Comparison of ENCODE assay signal across 8 mouse cellular contexts in the genomic region with DNA sequence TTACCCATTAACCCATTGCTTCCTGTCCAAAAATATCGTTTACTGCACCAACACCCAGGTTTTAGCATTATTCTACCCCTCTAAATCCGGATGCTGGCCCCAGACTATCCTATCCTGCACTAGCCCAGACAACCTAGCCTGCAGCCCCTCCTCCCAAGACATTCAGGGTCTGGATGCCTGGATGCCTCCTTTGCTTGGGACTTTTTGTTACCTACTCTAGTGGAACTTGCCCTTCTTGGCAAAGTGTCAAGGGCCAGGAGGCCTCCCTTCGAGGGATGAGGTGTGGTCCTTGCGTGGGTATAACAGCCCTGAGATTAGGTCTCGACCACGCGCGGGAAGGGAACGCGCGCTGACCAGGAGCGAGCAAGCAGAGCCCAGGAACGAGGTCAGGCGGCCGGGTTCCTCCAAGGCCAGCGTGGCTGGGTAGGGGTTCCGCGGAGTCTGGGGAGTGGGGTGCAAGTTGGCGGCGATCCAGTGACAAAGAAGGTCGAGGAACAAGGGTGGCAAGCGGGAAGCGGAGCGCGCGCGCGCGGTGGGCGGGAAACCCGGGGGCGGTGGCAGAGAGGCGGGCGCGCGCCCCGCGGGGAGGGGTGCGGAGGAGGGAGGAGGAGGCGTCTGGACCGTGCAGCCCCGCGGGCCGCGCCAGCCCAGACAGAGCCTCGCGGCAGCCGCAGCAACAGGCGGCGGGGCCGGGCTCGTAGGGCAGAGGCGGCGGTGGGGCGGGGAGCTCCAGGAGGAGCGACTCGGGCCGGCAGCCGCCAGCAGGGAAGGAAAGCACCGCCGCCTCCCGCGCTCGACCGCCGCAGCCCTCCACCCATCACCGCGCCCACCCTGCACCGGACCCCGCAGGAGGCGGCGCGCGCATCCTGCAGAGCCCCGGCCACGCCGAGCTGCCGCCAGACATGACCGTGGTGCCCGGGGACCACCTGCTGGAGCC. TPM values are rescaled to one million over a fixed set of nuclear protein-coding genes. Genes with fewer than 3 reads are reported as not detected.
DNase-seq lines count a peak whose midpoint lies in the region; ATAC-seq and TF ChIP-seq lines count a peak whose summit lies in the region.

Kcna3 (plus strand) TSS at position 649 of the 937 bp plus-strand sequence.

- under 1% methylated on average over 46 of the region's 80 CpGs for WGBS in intestine, embryonic 14.5 days
- WGBS in limb, embryonic 12.5 days = 2% methylated on average over 51 of the region's 80 CpGs
- under 1% methylated on average over 57 of the region's 80 CpGs for WGBS in midbrain, embryonic 13.5 days

- TF ChIP-seq CTCF in cortical plate, adult 2 months (IDR thresholded peaks at IDR 0.05; ENCODE audit: extremely low read depth, insufficient read depth, low read length) = no peak

- H3K9ac ChIP-seq in intestine, embryonic 14.5 days (ENCODE audit: low read length) = peak within 1 kb of the TSS; percentile 57
- peak within 1 kb of the TSS; percentile 86 for H3K9ac ChIP-seq in limb, embryonic 12.5 days (replicated peaks)
- H3K9ac ChIP-seq in midbrain, embryonic 13.5 days (replicated peaks) = peak within 1 kb of the TSS; percentile 88

- no peak for TF ChIP-seq POLR2A in cortical plate, adult 2 months (IDR thresholded peaks at IDR 0.05; ENCODE audit: extremely low read depth, insufficient read depth, low read length)

- H3K27ac ChIP-seq in cortical plate, adult 2 months (ENCODE audit: insufficient read depth, low read length) = peak within 1 kb of the TSS; percentile 78
- H3K27ac ChIP-seq in intestine, embryonic 14.5 days (ENCODE audit: low read depth) = no peak within 1 kb of the TSS
- peak within 1 kb of the TSS; percentile 80 for H3K27ac ChIP-seq in limb, embryonic 12.5 days
- H3K27ac ChIP-seq in midbrain, embryonic 13.5 days = peak within 1 kb of the TSS; percentile 86

- peak within 1 kb of the TSS; percentile 93 for H3K4me2 ChIP-seq in intestine, embryonic 14.5 days (ENCODE audit: low read length)
- peak within 1 kb of the TSS; percentile 90 for H3K4me2 ChIP-seq in limb, embryonic 12.5 days
- peak within 1 kb of the TSS; percentile 83 for H3K4me2 ChIP-seq in midbrain, embryonic 13.5 days (replicated peaks)

- DNase-seq in adrenal gland, adult 2 months = peak; percentile 79
- peak; percentile 68 for DNase-seq in gastrocnemius, postnatal 25 days
- peak; percentile 84 for DNase-seq in intestine, embryonic 14.5 days (ENCODE audit: low spot score)
- peak; percentile 27 for DNase-seq in spleen, adult 12 weeks (ENCODE audit: low spot score)

- peak; percentile 94 for ATAC-seq in intestine, embryonic 14.5 days (replicated peaks; ENCODE audit: low FRiP score, low TSS enrichment, low read depth)
- ATAC-seq in limb, embryonic 12.5 days (ENCODE audit: insufficient number of reproducible peaks, insufficient read depth, low FRiP score, low TSS enrichment, low read depth) = peak; percentile 97
- ATAC-seq in midbrain, embryonic 13.5 days = peak; percentile 96
- no peak for ATAC-seq in erythroid progenitor cell, adult 5-6 weeks (replicated peaks; ENCODE audit: low FRiP score, poor library complexity, severe bottlenecking)

- peaks cover 17% of the 10 kb centered on the region for H3K27me3 ChIP-seq in intestine, embryonic 14.5 days (replicated peaks; ENCODE audit: control insufficient read depth, insufficient read depth, low read length)
- peaks cover 14% of the 10 kb centered on the region for H3K27me3 ChIP-seq in limb, embryonic 12.5 days
- no peaks in the 10 kb centered on the region for H3K27me3 ChIP-seq in midbrain, embryonic 13.5 days

- no peaks in the 10 kb centered on the region for H3K36me3 ChIP-seq in intestine, embryonic 14.5 days (ENCODE audit: control insufficient read depth, insufficient read depth, low read length)
- no peaks in the 10 kb centered on the region for H3K36me3 ChIP-seq in limb, embryonic 12.5 days
- H3K36me3 ChIP-seq in midbrain, embryonic 13.5 days = no peaks in the 10 kb centered on the region

- no peaks in the 10 kb centered on the region for H3K9me3 ChIP-seq in intestine, embryonic 14.5 days (ENCODE audit: control insufficient read depth, low read length)
- H3K9me3 ChIP-seq in limb, embryonic 12.5 days = no peaks in the 10 kb centered on the region
- H3K9me3 ChIP-seq in midbrain, embryonic 13.5 days = no peaks in the 10 kb centered on the region

- peak within 1 kb of the TSS; percentile 75 for H3K4me3 ChIP-seq in cortical plate, adult 2 months (ENCODE audit: insufficient read depth, low read length)
- peak within 1 kb of the TSS; percentile 58 for H3K4me3 ChIP-seq in intestine, embryonic 14.5 days (ENCODE audit: low read depth, low read length)
- peak within 1 kb of the TSS; percentile 78 for H3K4me3 ChIP-seq in limb, embryonic 12.5 days (replicated peaks)
- H3K4me3 ChIP-seq in midbrain, embryonic 13.5 days (replicated peaks) = peak within 1 kb of the TSS; percentile 76

- H3K4me1 ChIP-seq in cortical plate, adult 2 months (ENCODE audit: control insufficient read depth, insufficient read depth, low read length) = no peaks in the 10 kb centered on the region; the same call in 1 of the 2 replicates
- no peaks in the 10 kb centered on the region for H3K4me1 ChIP-seq in intestine, embryonic 14.5 days (replicated peaks; ENCODE audit: control insufficient read depth, insufficient read depth, low read length)
- H3K4me1 ChIP-seq in limb, embryonic 12.5 days (replicated peaks) = peaks cover 8% of the 10 kb centered on the region
- peaks cover 58% of the 10 kb centered on the region for H3K4me1 ChIP-seq in midbrain, embryonic 13.5 days (replicated peaks)

RNA-seq across cellular contexts. Expression of gene Kcna3, which starts in this region (rescaled TPM):
- 1 to 10 TPM in 1 of 2 experiments, under 1 TPM in 1; 0.78 to 1.0 TPM for total RNA-seq in adrenal gland, adult 2 months (2021)
- 1.1 and 1.3 TPM in 2 replicates for polyA plus RNA-seq in adrenal gland, adult 2 months (2012; rRNA removed)
- polyA plus RNA-seq in cortical plate, adult 2 months (2012; rRNA removed) = 5.6 and 6.6 TPM in 2 replicates
- total RNA-seq in gastrocnemius, postnatal 25 days (2021) = not detected
- polyA plus RNA-seq in intestine, embryonic 14.5 days (2014; fragmentation: Nextera tagmentation; extraction: Ambion mirVana) = 1.4 and 1.7 TPM in 2 replicates
- polyA plus RNA-seq in limb, embryonic 12.5 days (2016; fragmentation: Nextera tagmentation; extraction: Ambion mirVana) = 2.9 and 3.0 TPM in 2 replicates
- polyA plus RNA-seq in midbrain, embryonic 13.5 days (2015; fragmentation: Nextera tagmentation; extraction: Ambion mirVana) = 10.1 and 12.5 TPM in 2 replicates
- total RNA-seq in erythroid progenitor cell, adult 5-6 weeks (2015; ENCODE audit: low replicate concordance) = 7.5 TPM in 1 of 2 replicates, not detected in the other
- not detected in 2 replicates for total RNA-seq in erythroid progenitor cell, adult 5-6 weeks (2017; ENCODE audit: low replicate concordance)

Comparison
In these comparisons a context has a peak if more than half of its experiments do, and no peak if none do; other contexts are left out.
1. Peak in DNase-seq in gastrocnemius, postnatal 25 days; RNA of the gene not detected or under 1 TPM.
2. DNase-seq: peak in every context shown above with its lines; median percentile 84 in intestine, embryonic 14.5 days; 79 in adrenal gland, adult 2 months; 68 in gastrocnemius, postnatal 25 days; 27 in spleen, adult 12 weeks.